Mouse (Mus musculus) ES-Bruce4 (cell line): ENCODE measurements around the gene Tex13c3. TPM values are rescaled to one million over a fixed set of nuclear protein-coding genes. Genes with fewer than 3 reads are reported as not detected.
"Not testable (repeated sequence)": the region's sequence is repeated elsewhere in the genome, so short reads cannot be mapped to it uniquely, and the experiment has no call there.

Experiments used
- H3K27ac ChIP-seq: 2 replicates; pipeline ENCODE4 v1.5.1; 2012; ENCODE audit warnings: low read length, inconsistent platforms; ENCODE audit not compliant: insufficient read depth
- H3K27me3 ChIP-seq: 2 replicates; pipeline ENCODE4 v1.6.1; 2012; ENCODE audit warnings: mild to moderate bottlenecking, low read length, inconsistent platforms; ENCODE audit not compliant: control insufficient read depth, poor library complexity, insufficient read depth, severe bottlenecking
- H3K36me3 ChIP-seq: 2 replicates; pipeline ENCODE4 v1.6.1; 2012; ENCODE audit warnings: inconsistent platforms, mild to moderate bottlenecking, low read length, moderate library complexity; ENCODE audit not compliant: control insufficient read depth, poor library complexity, insufficient read depth, severe bottlenecking
- H3K4me1 ChIP-seq: one replicate; pipeline ENCODE4 v1.8.1; 2011; ENCODE audit warnings: low read length; ENCODE audit not compliant: control insufficient read depth, insufficient read depth
- H3K4me3 ChIP-seq: 2 replicates; pipeline ENCODE4 v1.5.1; 2011; ENCODE audit warnings: low read depth, mild to moderate bottlenecking, low read length
- H3K9ac ChIP-seq: 2 replicates; pipeline ENCODE4 v1.6.1; 2012; ENCODE audit warnings: low read depth, mild to moderate bottlenecking, inconsistent platforms; ENCODE audit not compliant: poor library complexity, severe bottlenecking
- H3K9me3 ChIP-seq: replicated peaks from 2 replicates; pipeline ENCODE4 v1.6.1; 2012; ENCODE audit warnings: mild to moderate bottlenecking, low read length, inconsistent platforms; ENCODE audit not compliant: control insufficient read depth, poor library complexity, insufficient read depth, severe bottlenecking
- CTCF ChIP-seq: IDR thresholded peaks from one replicate; pipeline ENCODE4 v1.8.1; 2011; ENCODE audit warnings: low read depth, low read length
- EP300 ChIP-seq: IDR thresholded peaks from 2 replicates; pipeline ENCODE4 v1.6.1; 2011; ENCODE audit warnings: low read depth, low read length; ENCODE audit not compliant: insufficient read depth
- POLR2A ChIP-seq: IDR thresholded peaks from one replicate; pipeline ENCODE4 v1.8.1; 2011; ENCODE audit warnings: low read length; ENCODE audit not compliant: insufficient read depth
- polyA plus RNA-seq: library from polyadenylated mRNA; stranded (reverse); fragments of >200 nt; gene quantifications from 2 replicates; pipeline ENCODE4 v1.2.4, GENCODE M21; 2011; ENCODE audit warnings: low read depth; ENCODE audit not compliant: missing spikeins, insufficient read depth, insufficient read length

Gene Tex13c3
- polyA plus RNA-seq, result not detected in 2 replicates

- not testable (repeated sequence) for H3K27me3 ChIP-seq, H3K27ac ChIP-seq, H3K9me3 ChIP-seq, H3K4me3 ChIP-seq, H3K9ac ChIP-seq, H3K4me1 ChIP-seq, H3K36me3 ChIP-seq
These were observed at the start of gene Tex13c3 for GRCm38 (mm10) chrX:19481219-19481618. TSS of gene Tex13c3 (minus strand) at chrX:19481319.

GRCm38 (mm10) chrX:19489731-19490130, 8.6 kb upstream of the Tex13c3 start:
- Histone ChIP-seq H3K9me3 (no peaks in the 10 kb centered on the region), H3K36me3 (no peaks in the 10 kb centered on the region), H3K9ac (no peak overlapping the region), H3K4me3 (no peak overlapping the region), H3K27ac (no peak overlapping the region), H3K27me3 (no peaks in the 10 kb centered on the region), H3K4me1 (no peaks in the 10 kb centered on the region)
- TF ChIP-seq POLR2A (no peak), EP300 (no peak), CTCF (no peak)
